Mouse (Mus musculus) gastrocnemius, postnatal 36 days (tissue): ENCODE measurements around the gene Sphkap. TPM values are rescaled to one million over a fixed set of nuclear protein-coding genes. Genes with fewer than 3 reads are reported as not detected.

ENCODE experiments used
- DNase-seq, 2 experiments: peaks; one replicate each; pipeline ENCODE4 v3.0.0; 2022
- intact Hi-C: fragments of 180-260 bp; cut with DNase I; formaldehyde crosslinking; loops from one replicate; pipeline ENCODE4 v1.15.1; 2025
- long read RNA-seq, 2 experiments: library from polyadenylated mRNA; stranded (forward); transcript quantifications; one replicate each; pipeline ENCODE4 v2.0.0; 2021
- total RNA-seq, 2 experiments: library from RNA; stranded (reverse); gene quantifications; 2 replicates each; pipeline ENCODE4 v1.2.3; 2021

The Sphkap gene
- total RNA-seq = under 1 TPM; 0.13 to 0.67 TPM
- long read RNA-seq, experiment 1 = 0 reads
- long read RNA-seq, experiment 2 = 0 reads

GRCm38 (mm10) chr1:83408021-83408464, at the start of gene Sphkap:
Sphkap (minus strand) TSS chr1:83408200.
- intact Hi-C loops = no loop called here
- peak; percentile 19 to 32 for DNase-seq

GRCm38 (mm10) chr1:83451291-83451690, 43.3 kb upstream of the Sphkap start:
- peak; percentile 4 to 13 for DNase-seq
- intact Hi-C loops = no loop called here

GRCm38 (mm10) chr1:83440422-83440821, 32.4 kb upstream of the Sphkap start:
- DNase-seq = no peak
- intact Hi-C loops = no loop called here

- DNase-seq = no peak
- intact Hi-C loops = no loop called here
These were observed 25.9 kb upstream of the Sphkap start for GRCm38 (mm10) chr1:83433932-83434331.

- no peak for DNase-seq
- intact Hi-C loops = no loop called here
These were observed 21.9 kb upstream of the Sphkap start for GRCm38 (mm10) chr1:83429866-83430265.

GRCm38 (mm10) chr1:83407616-83408015, 384 bp downstream of the Sphkap start:
- intact Hi-C loops = no loop called here
- DNase-seq = no peak

GRCm38 (mm10) chr1:83406882-83407549, 984 bp downstream of the Sphkap start:
- DNase-seq = no peak
- intact Hi-C loops = no loop called here

- intact Hi-C loops = no loop called here
- no peak for DNase-seq
These were observed 6.9 kb downstream of the Sphkap start for GRCm38 (mm10) chr1:83401079-83401478.

- no peak for DNase-seq
- intact Hi-C loops = no loop called here
These were observed 11.7 kb downstream of the Sphkap start for GRCm38 (mm10) chr1:83396284-83396683.

- no peak for DNase-seq
- intact Hi-C loops = no loop called here
These were observed 12.4 kb downstream of the Sphkap start for GRCm38 (mm10) chr1:83395559-83395958.

GRCm38 (mm10) chr1:83389419-83389818, 18.6 kb downstream of the Sphkap start:
- intact Hi-C loops = no loop called here
- no peak for DNase-seq

GRCm38 (mm10) chr1:83377404-83377803, 30.6 kb downstream of the Sphkap start:
- DNase-seq = no peak
- intact Hi-C loops = no loop called here

GRCm38 (mm10) chr1:83366456-83366855, 41.5 kb downstream of the Sphkap start:
- DNase-seq = no peak

GRCm38 (mm10) chr1:83362168-83362567, 45.8 kb downstream of the Sphkap start:
- DNase-seq = no peak

More at GRCm38 (mm10) chr1:83366456-83366855, 41.5 kb downstream of the Sphkap start:
- intact Hi-C loops = no loop called here

GRCm38 (mm10) chr1:83346453-83346852, 61.5 kb downstream of the Sphkap start:
- DNase-seq = no peak
- intact Hi-C loops = no loop called here

More at GRCm38 (mm10) chr1:83362168-83362567, 45.8 kb downstream of the Sphkap start:
- intact Hi-C loops = no loop called here

- intact Hi-C loops = no loop called here
- DNase-seq = no peak
These were observed 62.4 kb downstream of the Sphkap start for GRCm38 (mm10) chr1:83345572-83345971.

- intact Hi-C loops = no loop called here
These were observed 62.9 kb downstream of the Sphkap start for GRCm38 (mm10) chr1:83345069-83345468.

GRCm38 (mm10) chr1:83342726-83343250, 65.2 kb downstream of the Sphkap start:
- no peak for DNase-seq
- intact Hi-C loops = no loop called here

More at GRCm38 (mm10) chr1:83345069-83345468, 62.9 kb downstream of the Sphkap start:
- no peak for DNase-seq

GRCm38 (mm10) chr1:83339358-83339757, 68.6 kb downstream of the Sphkap start:
- no peak for DNase-seq
- intact Hi-C loops = no loop called here

GRCm38 (mm10) chr1:83316917-83317316, 91.1 kb downstream of the Sphkap start:
- no peak for DNase-seq
- intact Hi-C loops = no loop called here

GRCm38 (mm10) chr1:83315146-83315545, 92.9 kb downstream of the Sphkap start:
- DNase-seq = no peak
- intact Hi-C loops = no loop called here
